Mouse (Mus musculus): ENCODE results near the gene Srcin1. TPM values are rescaled to one million over a fixed set of nuclear protein-coding genes. Genes with fewer than 3 reads are reported as not detected.

Srcin1 gene
- polyA plus RNA-seq, 1 experiment, result 0.01 TPM

DNA sequence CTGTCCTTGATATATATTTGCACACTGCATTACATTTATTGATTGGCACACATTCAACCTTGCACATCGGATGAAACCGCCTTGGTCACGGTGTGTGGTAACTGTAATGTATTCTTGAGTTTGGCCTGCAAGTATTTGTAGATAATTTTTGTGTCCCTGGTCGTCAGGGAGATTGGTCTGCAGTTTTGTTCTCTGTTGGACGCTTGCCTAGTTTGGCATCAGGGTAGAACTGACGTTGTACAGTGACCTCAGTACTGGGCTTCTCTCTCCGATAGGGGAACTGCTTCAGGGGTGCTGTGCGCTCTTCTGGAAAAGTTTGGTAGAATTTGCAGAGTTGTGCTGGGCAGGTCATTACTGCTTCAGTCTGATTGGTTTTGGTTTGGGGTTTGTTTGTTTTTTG lies 96.2 kb downstream of the Srcin1 start:
- Histone ChIP-seq H3K27me3 (ENCODE audit: control insufficient read depth, insufficient read depth, insufficient read length) (no peaks in the 10 kb centered on the region), H3K36me3 (ENCODE audit: control insufficient read depth, insufficient read depth) (peaks cover 92% of the 10 kb centered on the region), H3K79me3 (ENCODE audit: low read depth) (peaks cover 13% of the 10 kb centered on the region), H3K4me3 (ENCODE audit: insufficient read depth, poor library complexity, severe bottlenecking) (no peak overlapping the region), H3K79me2 (ENCODE audit: control insufficient read depth, insufficient read depth) (peaks cover 12% of the 10 kb centered on the region), H3ac (ENCODE audit: control insufficient read depth, insufficient read length, low read depth) (no peak overlapping the region)
- TF ChIP-seq MYOD1 (IDR thresholded peaks at IDR 0.05; ENCODE audit: control insufficient read depth, insufficient read length, low read depth), result no peak
- no peak for TF ChIP-seq MYOG (IDR thresholded peaks at IDR 0.05; ENCODE audit: control insufficient read depth, extremely low read depth, insufficient read length)
- TF ChIP-seq FOSL1 (IDR thresholded peaks at IDR 0.05; ENCODE audit: insufficient read depth, low read length, poor library complexity, severe bottlenecking), result no peak
- no peak for TF ChIP-seq USF1 (IDR thresholded peaks at IDR 0.05; ENCODE audit: low read depth)
- TF ChIP-seq CTCF (IDR thresholded peaks at IDR 0.05; ENCODE audit: control insufficient read depth, insufficient read depth, insufficient read length), result no peak
- TF ChIP-seq CEBPB (IDR thresholded peaks at IDR 0.05; ENCODE audit: low read depth), result no peak
- no peak for TF ChIP-seq MAX (IDR thresholded peaks at IDR 0.05)

DNA sequence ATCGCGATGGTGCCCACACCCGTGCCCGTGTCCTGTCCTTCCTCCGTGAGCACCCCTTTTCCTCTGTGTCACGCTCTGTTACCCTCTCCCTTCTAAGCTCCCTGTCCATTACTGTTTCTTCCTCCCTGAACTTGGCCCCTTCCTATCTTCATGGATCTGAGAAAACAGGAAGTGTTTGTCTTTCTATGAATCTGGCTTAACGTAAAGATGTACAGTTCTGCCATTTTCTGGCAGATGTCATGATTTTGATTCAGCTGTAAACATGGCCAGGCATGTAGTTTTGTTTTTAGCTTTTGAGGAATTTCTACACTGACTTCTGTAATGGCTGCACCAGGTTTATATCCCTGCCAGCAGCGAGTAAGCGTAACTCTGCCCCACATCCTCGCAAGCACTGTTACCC lies 96.9 kb downstream of the Srcin1 start:
- Histone ChIP-seq H3K79me3 (ENCODE audit: low read depth) (peaks cover 13% of the 10 kb centered on the region), H3ac (ENCODE audit: control insufficient read depth, insufficient read length, low read depth) (no peak overlapping the region), H3K36me3 (ENCODE audit: control insufficient read depth, insufficient read depth) (peaks cover 92% of the 10 kb centered on the region), H3K79me2 (ENCODE audit: control insufficient read depth, insufficient read depth) (peaks cover 12% of the 10 kb centered on the region), H3K27me3 (ENCODE audit: control insufficient read depth, insufficient read depth, insufficient read length) (no peaks in the 10 kb centered on the region), H3K4me3 (ENCODE audit: insufficient read depth, poor library complexity, severe bottlenecking) (no peak overlapping the region)
- TF ChIP-seq MYOG (IDR thresholded peaks at IDR 0.05; ENCODE audit: control insufficient read depth, extremely low read depth, insufficient read length) (no peak), USF1 (IDR thresholded peaks at IDR 0.05; ENCODE audit: low read depth) (no peak)

GRCm38 (mm10) chr11:97478345-97478744 lies 97.6 kb downstream of the Srcin1 start:
- H3K79me3 ChIP-seq (ENCODE audit: low read depth), result peaks cover 13% of the 10 kb centered on the region
- H3K36me3 ChIP-seq (ENCODE audit: control insufficient read depth, insufficient read depth), result peaks cover 92% of the 10 kb centered on the region
- TF ChIP-seq MYOG (IDR thresholded peaks at IDR 0.05; ENCODE audit: control insufficient read depth, extremely low read depth, insufficient read length), result no peak
- no peak overlapping the region for H3K4me3 ChIP-seq (ENCODE audit: insufficient read depth, poor library complexity, severe bottlenecking)
- H3K27me3 ChIP-seq (ENCODE audit: control insufficient read depth, insufficient read depth, insufficient read length), result no peaks in the 10 kb centered on the region
- peaks cover 12% of the 10 kb centered on the region for H3K79me2 ChIP-seq (ENCODE audit: control insufficient read depth, insufficient read depth)
- H3ac ChIP-seq (ENCODE audit: control insufficient read depth, insufficient read length, low read depth), result no peak overlapping the region

- Histone ChIP-seq H3K79me3 (ENCODE audit: low read depth) (peaks cover 13% of the 10 kb centered on the region), H3K4me3 (ENCODE audit: insufficient read depth, poor library complexity, severe bottlenecking) (no peak overlapping the region), H3K79me2 (ENCODE audit: control insufficient read depth, insufficient read depth) (peaks cover 12% of the 10 kb centered on the region), H3ac (ENCODE audit: control insufficient read depth, insufficient read length, low read depth) (no peak overlapping the region), H3K36me3 (ENCODE audit: control insufficient read depth, insufficient read depth) (peaks cover 92% of the 10 kb centered on the region), H3K27me3 (ENCODE audit: control insufficient read depth, insufficient read depth, insufficient read length) (no peaks in the 10 kb centered on the region)
- no peak for TF ChIP-seq CEBPB (IDR thresholded peaks at IDR 0.05; ENCODE audit: low read depth)
These were observed 98.6 kb downstream of the Srcin1 start for GRCm38 (mm10) chr11:97477431-97477830.

- Histone ChIP-seq H3K27me3 (ENCODE audit: control insufficient read depth, insufficient read depth, insufficient read length) (no peaks in the 10 kb centered on the region), H3K79me2 (ENCODE audit: control insufficient read depth, insufficient read depth) (peaks cover 12% of the 10 kb centered on the region), H3K4me3 (ENCODE audit: insufficient read depth, poor library complexity, severe bottlenecking) (no peak overlapping the region), H3K79me3 (ENCODE audit: low read depth) (peaks cover 13% of the 10 kb centered on the region), H3ac (ENCODE audit: control insufficient read depth, insufficient read length, low read depth) (no peak overlapping the region), H3K36me3 (ENCODE audit: control insufficient read depth, insufficient read depth) (peaks cover 92% of the 10 kb centered on the region)
- TF ChIP-seq CEBPB (IDR thresholded peaks at IDR 0.05; ENCODE audit: low read depth), result no peak
- no peak for TF ChIP-seq MAX (IDR thresholded peaks at IDR 0.05)
- no peak for TF ChIP-seq USF1 (IDR thresholded peaks at IDR 0.05; ENCODE audit: low read depth)
- TF ChIP-seq MYOG (IDR thresholded peaks at IDR 0.05; ENCODE audit: control insufficient read depth, extremely low read depth, insufficient read length), result no peak
- TF ChIP-seq CTCF (IDR thresholded peaks at IDR 0.05; ENCODE audit: control insufficient read depth, insufficient read depth, insufficient read length), result no peak
- no peak for TF ChIP-seq FOSL1 (IDR thresholded peaks at IDR 0.05; ENCODE audit: insufficient read depth, low read length, poor library complexity, severe bottlenecking)
- TF ChIP-seq MYOD1 (IDR thresholded peaks at IDR 0.05; ENCODE audit: control insufficient read depth, insufficient read length, low read depth), result no peak
These were observed 99.5 kb downstream of the Srcin1 start for GRCm38 (mm10) chr11:97476334-97477095.

GRCm38 (mm10) chr11:97471276-97471675 lies 104.7 kb downstream of the Srcin1 start:
- Histone ChIP-seq H3K79me3 (ENCODE audit: low read depth) (no peaks in the 10 kb centered on the region), H3K36me3 (ENCODE audit: control insufficient read depth, insufficient read depth) (peaks cover 83% of the 10 kb centered on the region), H3K4me3 (ENCODE audit: insufficient read depth, poor library complexity, severe bottlenecking) (no peak overlapping the region), H3K27me3 (ENCODE audit: control insufficient read depth, insufficient read depth, insufficient read length) (no peaks in the 10 kb centered on the region), H3ac (ENCODE audit: control insufficient read depth, insufficient read length, low read depth) (no peak overlapping the region), H3K79me2 (ENCODE audit: control insufficient read depth, insufficient read depth) (no peaks in the 10 kb centered on the region)
- TF ChIP-seq USF1 (IDR thresholded peaks at IDR 0.05; ENCODE audit: low read depth), result no peak
- TF ChIP-seq MYOG (IDR thresholded peaks at IDR 0.05; ENCODE audit: control insufficient read depth, extremely low read depth, insufficient read length), result no peak
- TF ChIP-seq CTCF (IDR thresholded peaks at IDR 0.05; ENCODE audit: control insufficient read depth, insufficient read depth, insufficient read length), result no peak
- TF ChIP-seq FOSL1 (IDR thresholded peaks at IDR 0.05; ENCODE audit: insufficient read depth, low read length, poor library complexity, severe bottlenecking), result no peak
- TF ChIP-seq MAX (IDR thresholded peaks at IDR 0.05), result no peak
- no peak for TF ChIP-seq CEBPB (IDR thresholded peaks at IDR 0.05; ENCODE audit: low read depth)
- no peak for TF ChIP-seq MYOD1 (IDR thresholded peaks at IDR 0.05; ENCODE audit: control insufficient read depth, insufficient read length, low read depth)

Measured in C2C12 (cell line).